Mouse (Mus musculus): ENCODE data around the gene Dbh. TPM values are rescaled to one million over a fixed set of nuclear protein-coding genes. Genes with fewer than 3 reads are reported as not detected.

The Dbh gene
- polyA plus RNA-seq (2016; fragmentation: Nextera tagmentation; extraction: Ambion mirVana) = 0.21 and 0.69 TPM in 2 replicates

- Histone ChIP-seq H3K27me3 (ENCODE audit: insufficient read depth, poor library complexity, severe bottlenecking) (peaks cover 29% of the 10 kb centered on the region; the same call in 1 of the 2 replicates), H3K4me1 (peaks cover 26% of the 10 kb centered on the region), H3K36me3 (no peaks in the 10 kb centered on the region), H3K4me3 (no peak within 1 kb of the TSS), H3K27ac (0 out of 2 replicates have a peak within 1 kb of the TSS, but pooled peaks have one; percentile 2), H3K9me3 (no peaks in the 10 kb centered on the region)
- WGBS = 79% methylated on average over 12 of the region's 12 CpGs
- no peak for DNase-seq (ENCODE audit: low spot score)
Observed at GRCm38 (mm10) chr2:27164796-27165590, at the start of gene Dbh. Gene Dbh (plus strand): TSS chr2:27165233.

- no peaks in the 10 kb centered on the region for H3K9me3 ChIP-seq
- no peak for DNase-seq (ENCODE audit: low spot score)
- WGBS = 32% methylated on average over 4 of the region's 4 CpGs
- H3K4me1 ChIP-seq = peaks cover 49% of the 10 kb centered on the region
- H3K4me3 ChIP-seq = no peak overlapping the region
- 0 out of 2 replicates have a peak, but pooled peaks cover 7% of the 10 kb centered on the region for H3K27me3 ChIP-seq (ENCODE audit: insufficient read depth, poor library complexity, severe bottlenecking)
- H3K36me3 ChIP-seq = no peaks in the 10 kb centered on the region
- peak overlapping the region; percentile 49 for H3K27ac ChIP-seq
Observed at GRCm38 (mm10) chr2:27118452-27118851, 46.6 kb upstream of the Dbh start.

GRCm38 (mm10) chr2:27119766-27120165, 45.3 kb upstream of the Dbh start:
- DNase-seq (ENCODE audit: low spot score) = no peak
- Histone ChIP-seq H3K27me3 (ENCODE audit: insufficient read depth, poor library complexity, severe bottlenecking) (0 out of 2 replicates have a peak, but pooled peaks cover 7% of the 10 kb centered on the region), H3K9me3 (no peaks in the 10 kb centered on the region), H3K36me3 (no peaks in the 10 kb centered on the region), H3K4me1 (peaks cover 49% of the 10 kb centered on the region), H3K27ac (peak overlapping the region; percentile 52), H3K4me3 (no peak overlapping the region)
- WGBS = 83% methylated on average over 2 of the region's 2 CpGs

- peaks cover 49% of the 10 kb centered on the region for H3K4me1 ChIP-seq
Observed at GRCm38 (mm10) chr2:27120241-27120641, 44.8 kb upstream of the Dbh start.

GRCm38 (mm10) chr2:27121626-27122355, 43.2 kb upstream of the Dbh start:
- H3K27me3 ChIP-seq (ENCODE audit: insufficient read depth, poor library complexity, severe bottlenecking) = 0 out of 2 replicates have a peak, but pooled peaks cover 7% of the 10 kb centered on the region
- peaks cover 59% of the 10 kb centered on the region for H3K4me1 ChIP-seq
- H3K27ac ChIP-seq = peak overlapping the region; percentile 52; the same call in 1 of the 2 replicates
- no peak for DNase-seq (ENCODE audit: low spot score)
- H3K9me3 ChIP-seq = no peaks in the 10 kb centered on the region
- no peaks in the 10 kb centered on the region for H3K36me3 ChIP-seq
- WGBS = 32% methylated on average over 9 of the region's 9 CpGs
- no peak overlapping the region for H3K4me3 ChIP-seq

More at GRCm38 (mm10) chr2:27120241-27120641, 44.8 kb upstream of the Dbh start:
- no peaks in the 10 kb centered on the region for H3K9me3 ChIP-seq
- WGBS = 72% methylated on average over 8 of the region's 8 CpGs
- no peaks in the 10 kb centered on the region for H3K36me3 ChIP-seq
- 0 out of 2 replicates have a peak, but pooled peaks cover 7% of the 10 kb centered on the region for H3K27me3 ChIP-seq (ENCODE audit: insufficient read depth, poor library complexity, severe bottlenecking)
- peak overlapping the region; percentile 52 for H3K27ac ChIP-seq
- no peak overlapping the region for H3K4me3 ChIP-seq
- DNase-seq (ENCODE audit: low spot score) = no peak

- no peak for DNase-seq (ENCODE audit: low spot score)
- Histone ChIP-seq H3K4me1 (peaks cover 60% of the 10 kb centered on the region), H3K36me3 (no peaks in the 10 kb centered on the region), H3K27ac (peak overlapping the region; percentile 52), H3K4me3 (no peak overlapping the region), H3K9me3 (no peaks in the 10 kb centered on the region), H3K27me3 (ENCODE audit: insufficient read depth, poor library complexity, severe bottlenecking) (peaks cover 10% of the 10 kb centered on the region; the same call in 1 of the 2 replicates)
- WGBS = 68% methylated on average over 9 of the region's 9 CpGs
Observed at GRCm38 (mm10) chr2:27122578-27122977, 42.5 kb upstream of the Dbh start.

GRCm38 (mm10) chr2:27123121-27123520, 41.9 kb upstream of the Dbh start:
- DNase-seq (ENCODE audit: low spot score) = no peak
- H3K9me3 ChIP-seq = no peaks in the 10 kb centered on the region
- no peaks in the 10 kb centered on the region for H3K36me3 ChIP-seq
- H3K27me3 ChIP-seq (ENCODE audit: insufficient read depth, poor library complexity, severe bottlenecking) = peaks cover 15% of the 10 kb centered on the region; the same call in 1 of the 2 replicates
- H3K27ac ChIP-seq = 0 out of 2 replicates have a peak overlapping the region, but pooled peaks have one; percentile 52
- H3K4me3 ChIP-seq = no peak overlapping the region
- peaks cover 56% of the 10 kb centered on the region for H3K4me1 ChIP-seq
- WGBS = 80% methylated on average over 4 of the region's 4 CpGs

- WGBS = 30% methylated on average over 10 of the region's 10 CpGs
- peaks cover 12% of the 10 kb centered on the region; the same call in 1 of the 2 replicates for H3K27me3 ChIP-seq (ENCODE audit: insufficient read depth, poor library complexity, severe bottlenecking)
- peaks cover 33% of the 10 kb centered on the region for H3K4me1 ChIP-seq
- no peak for DNase-seq (ENCODE audit: low spot score)
- H3K36me3 ChIP-seq = no peaks in the 10 kb centered on the region
- no peak overlapping the region for H3K4me3 ChIP-seq
- H3K9me3 ChIP-seq = no peaks in the 10 kb centered on the region
- H3K27ac ChIP-seq = 0 out of 2 replicates have a peak overlapping the region, but pooled peaks have one; percentile 62
Observed at GRCm38 (mm10) chr2:27125979-27126378, 39.1 kb upstream of the Dbh start.

GRCm38 (mm10) chr2:27126496-27126895, 38.5 kb upstream of the Dbh start:
- Histone ChIP-seq H3K4me1 (peaks cover 32% of the 10 kb centered on the region), H3K27ac (no peak overlapping the region; the same call in 1 of the 2 replicates), H3K36me3 (no peaks in the 10 kb centered on the region), H3K4me3 (no peak overlapping the region), H3K27me3 (ENCODE audit: insufficient read depth, poor library complexity, severe bottlenecking) (peaks cover 15% of the 10 kb centered on the region; the same call in 1 of the 2 replicates), H3K9me3 (no peaks in the 10 kb centered on the region)
- WGBS = 57% methylated on average over 4 of the region's 4 CpGs
- DNase-seq (ENCODE audit: low spot score) = no peak

- peaks cover 16% of the 10 kb centered on the region; the same call in 1 of the 2 replicates for H3K4me1 ChIP-seq
- H3K27ac ChIP-seq = no peak overlapping the region
- H3K9me3 ChIP-seq = no peaks in the 10 kb centered on the region
- no peak for DNase-seq (ENCODE audit: low spot score)
- no peaks in the 10 kb centered on the region for H3K36me3 ChIP-seq
- H3K4me3 ChIP-seq = no peak overlapping the region
- H3K27me3 ChIP-seq (ENCODE audit: insufficient read depth, poor library complexity, severe bottlenecking) = peaks cover 21% of the 10 kb centered on the region; the same call in 1 of the 2 replicates
- WGBS = 59% methylated on average over 3 of the region's 3 CpGs
Observed at GRCm38 (mm10) chr2:27128990-27129389, 36.0 kb upstream of the Dbh start.

GRCm38 (mm10) chr2:27135935-27136334, 29.1 kb upstream of the Dbh start:
- peaks cover 59% of the 10 kb centered on the region for H3K27me3 ChIP-seq (ENCODE audit: insufficient read depth, poor library complexity, severe bottlenecking)
- WGBS = 83% methylated on average over 5 of the region's 5 CpGs

GRCm38 (mm10) chr2:27136336-27136735, 28.7 kb upstream of the Dbh start:
- WGBS = 69% methylated on average over 3 of the region's 3 CpGs
- Histone ChIP-seq H3K9me3 (no peaks in the 10 kb centered on the region), H3K4me3 (no peak overlapping the region), H3K27ac (no peak overlapping the region), H3K36me3 (no peaks in the 10 kb centered on the region), H3K27me3 (ENCODE audit: insufficient read depth, poor library complexity, severe bottlenecking) (peaks cover 62% of the 10 kb centered on the region), H3K4me1 (no peaks in the 10 kb centered on the region)
- DNase-seq (ENCODE audit: low spot score) = no peak

More at GRCm38 (mm10) chr2:27135935-27136334, 29.1 kb upstream of the Dbh start:
- Histone ChIP-seq H3K27ac (no peak overlapping the region), H3K4me1 (no peaks in the 10 kb centered on the region), H3K9me3 (no peaks in the 10 kb centered on the region), H3K36me3 (no peaks in the 10 kb centered on the region), H3K4me3 (no peak overlapping the region)
- no peak for DNase-seq (ENCODE audit: low spot score)

Data from heart, embryonic 10.5 days (tissue).